Mouse (Mus musculus) liver, postnatal 0 days (tissue): ENCODE data around the gene Mmaa. TPM values are rescaled to one million over a fixed set of nuclear protein-coding genes. Genes with fewer than 3 reads are reported as not detected.

Source experiments
- ATAC-seq: fragments of 200-750 bp; cut with Nextera tagmentation; 2 replicates; pipeline ENCODE4 v1.8.0; 2017; ENCODE audit warnings: mild to moderate bottlenecking, moderate library complexity
- DNase-seq: peaks from one replicate; pipeline ENCODE4 v3.0.0-alpha.2; 2016
- H3K27ac ChIP-seq: fragments of 300-500 bp; sonication (generic); 2 replicates; pipeline ENCODE4 v1.5.1; 2014; ENCODE audit warnings: antibody characterized with exemption, moderate library complexity, mild to moderate bottlenecking, low read depth
- H3K27me3 ChIP-seq: fragments of 300-500 bp; sonication (generic); 2 replicates; pipeline ENCODE4 v1.6.1; 2014; ENCODE audit warnings: low read length, control low read depth, mixed read lengths; ENCODE audit not compliant: insufficient read depth
- H3K36me3 ChIP-seq: fragments of 300-500 bp; sonication (generic); replicated peaks from 2 replicates; pipeline ENCODE4 v1.6.1; 2014; ENCODE audit warnings: mild to moderate bottlenecking, control low read depth, low read length, moderate library complexity, mixed read lengths; ENCODE audit not compliant: insufficient read depth
- H3K4me1 ChIP-seq: fragments of 300-500 bp; sonication (generic); 2 replicates; pipeline ENCODE4 v1.6.1; 2014; ENCODE audit warnings: antibody characterized with exemption, mild to moderate bottlenecking, control low read depth; ENCODE audit not compliant: insufficient read depth
- H3K4me2 ChIP-seq: fragments of 300-500 bp; sonication (generic); 2 replicates; pipeline ENCODE4 v1.6.1; 2014; ENCODE audit warnings: low read depth, mild to moderate bottlenecking, low read length, moderate library complexity, mixed read lengths
- H3K4me3 ChIP-seq: fragments of 300-500 bp; sonication (generic); 2 replicates; pipeline ENCODE4 v1.5.1; 2014; ENCODE audit warnings: low read depth, low read length
- H3K9ac ChIP-seq: fragments of 300-500 bp; sonication (generic); replicated peaks from 2 replicates; pipeline ENCODE4 v1.6.1; 2014; ENCODE audit warnings: mild to moderate bottlenecking, moderate library complexity
- H3K9me3 ChIP-seq: fragments of 300-500 bp; sonication (generic); 2 replicates; pipeline ENCODE4 v1.6.1; 2016; ENCODE audit warnings: mild to moderate bottlenecking, control low read depth, low read length, mixed read lengths
- CTCF ChIP-seq: sonication (generic); IDR thresholded peaks from 2 replicates; pipeline ENCODE4 v1.5.1; 2016; ENCODE audit warnings: antibody characterized with exemption, low read depth
- EP300 ChIP-seq: IDR thresholded peaks from 2 replicates; pipeline ENCODE4 v1.6.1; 2016; ENCODE audit warnings: antibody characterized with exemption, low read depth, mild to moderate bottlenecking
- WGBS: fragments of 180-500 bp; shearing (Covaris S2); extraction: QIAGEN DNeasy Blood & Tissue Kit; methylation state at CpG from one replicate; pipeline ENCODE4 v1.1.7; 2014; ENCODE audit not compliant: insufficient replicate concordance; 5-methylcytosine and 5-hydroxymethylcytosine counted together
- polyA plus RNA-seq: library from polyadenylated mRNA; unstranded; fragments of >200 nt; fragmentation: Nextera tagmentation; extraction: Ambion mirVana; gene quantifications from 2 replicates; pipeline ENCODE4 v1.2.1, GENCODE M21; 2015

The Mmaa gene
- polyA plus RNA-seq, 1 experiment from 2014 or later: 6.3 TPM

DNA sequence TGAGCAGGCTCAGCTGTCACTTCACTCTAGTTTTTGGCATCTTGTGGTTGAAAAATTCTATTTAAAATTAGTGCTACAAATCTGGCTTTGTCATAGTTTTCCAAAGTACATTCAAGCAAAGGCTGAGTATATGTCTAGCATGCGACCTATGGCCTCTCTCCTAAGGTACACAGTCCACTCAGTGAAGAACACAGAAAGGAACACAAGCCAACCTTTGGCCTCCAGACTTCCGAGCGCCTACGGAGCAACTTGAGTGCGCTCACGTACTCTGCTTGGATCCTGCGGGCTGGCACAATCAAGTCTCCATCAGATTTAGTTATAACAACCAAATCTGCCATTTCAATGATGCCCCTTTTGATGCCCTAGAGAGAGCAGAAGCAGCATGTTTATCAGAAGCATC is 25.8 kb downstream of the Mmaa start:
- ATAC-seq: no peak
- H3K9ac ChIP-seq: no peak overlapping the region
- TF ChIP-seq CTCF (no peak), EP300 (no peak)
- peaks cover 20% of the 10 kb centered on the region for H3K36me3 ChIP-seq
- H3K4me2 ChIP-seq: no peak overlapping the region
- H3K27me3 ChIP-seq: no peaks in the 10 kb centered on the region
- H3K9me3 ChIP-seq: no peaks in the 10 kb centered on the region
- no peak overlapping the region for H3K4me3 ChIP-seq
- no peak overlapping the region for H3K27ac ChIP-seq
- no peaks in the 10 kb centered on the region for H3K4me1 ChIP-seq
- 78% methylated on average over 7 of the region's 7 CpGs for WGBS
- DNase-seq: no peak

DNA sequence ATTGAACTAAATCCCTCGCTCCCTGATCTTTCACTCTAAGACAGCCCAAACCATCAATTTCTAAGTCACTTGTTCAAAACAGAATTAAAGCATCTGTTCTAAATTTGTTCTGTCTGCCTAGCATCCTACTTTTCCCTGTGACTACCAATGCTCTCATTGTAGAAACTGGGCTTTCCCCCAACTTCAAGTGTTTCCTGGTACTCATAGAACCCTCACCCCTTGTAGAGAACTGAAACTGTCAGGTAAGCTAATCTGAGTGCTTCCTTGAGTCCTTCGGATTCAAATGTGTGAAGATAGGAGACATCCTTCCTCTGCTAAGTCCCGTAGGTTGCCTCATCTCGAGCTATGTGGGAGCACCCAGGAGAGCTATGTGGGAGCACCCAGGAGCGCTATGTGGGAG is 32.8 kb downstream of the Mmaa start:
- ATAC-seq (no peak), DNase-seq (no peak)
- TF ChIP-seq EP300: no peak
- no peak for TF ChIP-seq CTCF
- Histone ChIP-seq H3K4me3 (no peak overlapping the region), H3K4me1 (no peaks in the 10 kb centered on the region), H3K36me3 (no peaks in the 10 kb centered on the region; the same call in 1 of the 2 replicates), H3K9ac (no peak overlapping the region), H3K4me2 (no peak overlapping the region), H3K9me3 (0 out of 2 replicates have a peak, but pooled peaks cover 3% of the 10 kb centered on the region), H3K27me3 (no peaks in the 10 kb centered on the region), H3K27ac (no peak overlapping the region)
- WGBS: 72% methylated on average over 5 of the region's 5 CpGs

DNA sequence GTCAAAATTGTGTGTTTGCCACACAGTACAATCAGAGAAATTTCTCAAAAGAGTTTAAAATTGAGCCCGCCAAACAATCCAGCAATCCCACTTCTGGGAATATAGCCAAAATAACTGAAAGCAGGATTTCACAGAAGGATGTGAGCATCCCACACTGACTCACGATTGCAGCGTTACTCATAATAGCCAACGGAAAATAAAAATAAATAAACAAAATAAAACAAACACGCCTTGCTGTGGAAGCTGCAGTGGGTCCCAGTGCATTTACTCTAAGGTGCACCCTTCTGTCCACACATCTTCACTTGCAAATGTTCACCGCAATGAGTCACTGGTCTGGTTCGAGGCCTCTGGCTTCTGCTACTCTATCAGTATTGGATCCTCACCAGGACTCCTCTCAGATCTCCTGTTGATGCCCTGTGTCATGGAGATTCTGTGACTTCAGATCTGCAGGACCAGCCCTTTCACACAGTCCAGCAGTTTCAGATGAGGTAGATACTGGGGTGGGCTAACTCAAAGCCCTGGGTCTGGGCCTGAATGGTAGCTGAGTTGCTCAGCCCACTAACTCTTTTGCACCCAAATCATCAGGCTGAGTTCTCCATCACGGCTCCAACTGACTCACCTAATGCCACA is 38.5 kb downstream of the Mmaa start:
- Histone ChIP-seq H3K4me1 (no peaks in the 10 kb centered on the region), H3K27me3 (no peaks in the 10 kb centered on the region), H3K4me2 (no peak overlapping the region), H3K9me3 (no peaks in the 10 kb centered on the region), H3K27ac (no peak overlapping the region), H3K9ac (no peak overlapping the region), H3K4me3 (no peak overlapping the region), H3K36me3 (no peaks in the 10 kb centered on the region)
- ATAC-seq: no peak
- 74% methylated on average over 8 of the region's 8 CpGs for WGBS
- no peak for TF ChIP-seq EP300
- TF ChIP-seq CTCF: no peak
- DNase-seq: no peak

DNA sequence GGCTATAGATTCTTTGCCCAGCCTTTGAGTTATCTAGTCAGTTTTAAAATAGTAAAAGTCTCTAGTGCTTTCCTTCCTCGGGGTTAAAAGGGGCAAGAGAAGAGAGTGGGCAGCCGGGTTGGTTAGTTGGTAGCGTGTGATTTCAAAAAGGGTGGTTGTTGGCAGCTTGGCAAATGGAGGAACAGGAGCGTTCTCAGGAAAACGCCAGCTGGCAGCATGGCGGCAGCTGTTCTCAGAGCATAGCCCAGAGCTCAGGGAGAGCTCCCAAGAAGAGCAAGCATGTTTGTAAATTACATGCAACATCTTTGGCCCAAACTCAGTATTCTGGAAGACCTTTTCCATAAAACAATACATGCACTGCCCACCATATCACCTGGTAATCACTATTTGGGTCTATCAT is 41.0 kb downstream of the Mmaa start:
- H3K4me3 ChIP-seq: no peak overlapping the region
- H3K27ac ChIP-seq: no peak overlapping the region
- H3K36me3 ChIP-seq: no peaks in the 10 kb centered on the region
- no peaks in the 10 kb centered on the region for H3K4me1 ChIP-seq
- no peaks in the 10 kb centered on the region for H3K27me3 ChIP-seq
- H3K9me3 ChIP-seq: no peaks in the 10 kb centered on the region
- 80% methylated on average over 6 of the region's 6 CpGs for WGBS
- H3K9ac ChIP-seq: no peak overlapping the region
- no peak for TF ChIP-seq CTCF
- no peak for TF ChIP-seq EP300
- no peak overlapping the region for H3K4me2 ChIP-seq
- DNase-seq (no peak), ATAC-seq (no peak)

DNA sequence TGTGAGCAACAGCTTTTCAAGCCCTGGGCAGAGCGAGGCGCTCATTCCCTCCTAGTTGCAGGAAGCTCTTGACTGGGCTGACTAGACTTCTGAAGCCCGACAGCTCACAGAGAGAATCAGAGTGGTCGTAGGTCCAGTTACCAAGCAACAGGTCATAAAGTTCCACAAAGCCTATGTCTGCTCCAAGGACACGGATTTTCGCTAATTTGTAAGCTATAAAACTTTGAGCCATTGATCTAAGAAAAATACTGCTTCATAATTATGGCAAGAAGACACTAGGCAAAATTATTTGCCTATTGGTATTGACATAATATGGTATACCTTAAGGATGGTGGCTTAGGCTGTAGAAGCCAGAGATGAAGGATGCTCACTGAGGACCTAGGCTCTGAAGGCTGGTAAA is 46.3 kb downstream of the Mmaa start, which contains the start of gene 1700011L22Rik:
Gene 1700011L22Rik (minus strand): TSS at position 101 of the 400 bp plus-strand sequence.
- TF ChIP-seq EP300 (no peak), CTCF (no peak)
- H3K9ac ChIP-seq: no peak within 1 kb of the TSS
- no peaks in the 10 kb centered on the region for H3K27me3 ChIP-seq
- H3K4me2 ChIP-seq: no peak within 1 kb of the TSS
- H3K4me1 ChIP-seq: no peaks in the 10 kb centered on the region
- 88% methylated on average over 6 of the region's 6 CpGs for WGBS
- H3K9me3 ChIP-seq: no peaks in the 10 kb centered on the region
- H3K4me3 ChIP-seq: no peak within 1 kb of the TSS
- DNase-seq (no peak), ATAC-seq (no peak)
- H3K27ac ChIP-seq: no peak within 1 kb of the TSS
- no peaks in the 10 kb centered on the region for H3K36me3 ChIP-seq

DNA sequence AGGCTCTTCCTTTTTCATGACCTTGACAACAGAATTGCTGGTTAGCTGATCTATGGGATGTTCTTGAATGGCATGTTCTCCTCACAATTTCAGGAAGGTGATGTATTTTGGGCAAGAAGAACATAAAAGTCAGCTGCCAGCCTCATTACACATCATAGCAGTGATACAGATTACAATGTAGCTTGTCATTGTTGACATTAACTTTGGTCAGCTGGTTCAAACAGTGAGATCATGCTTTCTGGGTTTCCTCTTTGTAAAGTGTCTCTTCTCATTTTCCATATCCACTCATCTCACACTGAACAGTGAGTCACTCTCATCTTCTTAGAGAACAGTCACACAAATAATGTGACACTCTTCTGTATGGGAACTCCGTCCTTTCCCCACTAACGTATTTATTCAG is 51.3 kb downstream of the Mmaa start:
- H3K9ac ChIP-seq: no peak overlapping the region
- H3K27ac ChIP-seq: no peak overlapping the region
- no peaks in the 10 kb centered on the region for H3K36me3 ChIP-seq
- ATAC-seq (no peak), DNase-seq (no peak)
- no peak overlapping the region for H3K4me2 ChIP-seq
- no peaks in the 10 kb centered on the region for H3K27me3 ChIP-seq
- 75% methylated on average over 2 of the region's 2 CpGs for WGBS
- H3K4me1 ChIP-seq: no peaks in the 10 kb centered on the region
- no peak overlapping the region for H3K4me3 ChIP-seq
- no peaks in the 10 kb centered on the region for H3K9me3 ChIP-seq
- no peak for TF ChIP-seq CTCF
- no peak for TF ChIP-seq EP300
